Mouse (Mus musculus) testis, adult 2 months (tissue): ENCODE measurements around the gene Olfr586.

Source experiments
- CTCF ChIP-seq: fragments of 200-500 bp; IDR thresholded peaks from 2 replicates; pipeline ENCODE4 v1.5.1; 2012; ENCODE audit warnings: low read depth, mild to moderate bottlenecking, inconsistent platforms, low read length, moderate library complexity; ENCODE audit not compliant: control insufficient read depth, insufficient read depth, insufficient replicate concordance
- POLR2A ChIP-seq: fragments of 200-500 bp; IDR thresholded peaks from 2 replicates; pipeline ENCODE4 v1.6.1; 2012; ENCODE audit warnings: low read depth, mild to moderate bottlenecking, inconsistent platforms, low read length, moderate library complexity; ENCODE audit not compliant: control insufficient read depth

DNA sequence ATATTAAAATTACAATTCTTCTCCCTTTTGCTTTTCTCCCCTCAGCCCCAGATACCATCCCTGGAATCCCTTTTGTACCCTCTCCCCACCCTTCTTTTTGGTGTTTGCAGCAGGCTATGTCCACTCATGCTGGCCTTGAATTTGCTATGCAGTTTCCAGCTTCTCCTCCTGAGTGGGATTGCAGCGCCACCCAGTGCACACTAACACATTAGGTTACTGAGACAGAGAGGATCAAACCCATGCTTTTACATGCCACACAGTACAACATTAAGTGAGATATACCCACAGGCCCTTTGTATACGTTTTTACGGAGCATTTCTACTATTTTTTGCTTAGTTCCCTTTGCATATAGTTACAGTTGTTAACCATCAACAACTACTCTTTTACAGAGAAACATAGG, 6.0 kb downstream of the Olfr586 start:
- no peak for TF ChIP-seq POLR2A
- no peak for TF ChIP-seq CTCF
